In genomic region chr16:31473226-31473625, GRCm38 (mm10) we compare ENCODE assay signal across 31 mouse cellular contexts.
"Had no signal": no experiment of that assay in that cellular context is flagged by ENCODE, and none has a peak within 500 bp of the region (broad histone marks: within the 10 kb centered on the region; RNA-seq: fewer than 3 reads in every experiment).

No protein-coding gene starts in this region.

- H3K4me2 ChIP-seq: heart, embryonic 13.5 days; heart, embryonic 15.5 days; hindbrain, embryonic 12.5 days; hindbrain, embryonic 13.5 days; hindbrain, embryonic 14.5 days; hindbrain, embryonic 15.5 days; intestine, embryonic 15.5 days; kidney, embryonic 15.5 days had no signal

- H3K9ac ChIP-seq: heart, embryonic 13.5 days; heart, embryonic 15.5 days; hindbrain, embryonic 12.5 days; hindbrain, embryonic 13.5 days; hindbrain, embryonic 14.5 days; hindbrain, embryonic 15.5 days; intestine, embryonic 15.5 days; kidney, embryonic 15.5 days had no signal

- H3K27ac ChIP-seq: heart, embryonic 13.5 days; heart, embryonic 15.5 days; hindbrain, embryonic 10.5 days; hindbrain, embryonic 12.5 days; hindbrain, embryonic 13.5 days; hindbrain, embryonic 14.5 days; hindbrain, embryonic 15.5 days; hindbrain, postnatal 0 days; intestine, embryonic 15.5 days; kidney, embryonic 15.5 days; kidney, postnatal 0 days; layer of hippocampus, adult 2 months; left cerebral cortex, adult 2 months had no signal

- ATAC-seq: hindbrain, embryonic 16.5 days; hindbrain, postnatal 0 days; inflammation-experienced regulatory T-cells, adult 6 months; intestine, embryonic 15.5 days; intestine, embryonic 16.5 days had no signal

- H3K27me3 ChIP-seq: heart, embryonic 13.5 days; heart, embryonic 15.5 days; hindbrain, embryonic 13.5 days; hindbrain, embryonic 15.5 days; intestine, embryonic 15.5 days; kidney, embryonic 15.5 days had no signal

- H3K4me1 ChIP-seq: intestine, embryonic 15.5 days had no signal

- H3K9me3 ChIP-seq: heart, embryonic 13.5 days; heart, embryonic 15.5 days; hindbrain, embryonic 10.5 days; hindbrain, embryonic 12.5 days; hindbrain, embryonic 13.5 days; hindbrain, embryonic 15.5 days; intestine, embryonic 15.5 days; kidney, embryonic 15.5 days had no signal

- H3K36me3 ChIP-seq: heart, embryonic 13.5 days; heart, embryonic 15.5 days; hindbrain, embryonic 10.5 days; hindbrain, embryonic 12.5 days; hindbrain, embryonic 13.5 days; hindbrain, embryonic 15.5 days; intestine, embryonic 15.5 days; kidney, embryonic 15.5 days had no signal

- DNase-seq: heart, postnatal 10 days; heart, postnatal 14 days; heart, postnatal 36 days; heart, postnatal 4 days; kidney, adult 11 months; kidney, adult 18-20 months; kidney, adult 2 months; kidney, adult 8-10 months; kidney, adult 9 months; kidney, postnatal 10 days; kidney, postnatal 14 days; kidney, postnatal 25 days; kidney, postnatal 36 days; layer of hippocampus, adult 9-11 months; layer of hippocampus, postnatal 36 days had no signal

- H3K4me3 ChIP-seq: heart, embryonic 13.5 days; heart, embryonic 15.5 days; hindbrain, embryonic 10.5 days; hindbrain, embryonic 12.5 days; hindbrain, embryonic 13.5 days; hindbrain, embryonic 15.5 days; intestine, embryonic 15.5 days; kidney, embryonic 15.5 days; layer of hippocampus, adult 2 months; left cerebral cortex, adult 2 months had no signal
